23 mouse cellular contexts compared by ENCODE assay signal in genomic region chr6:58985186-58985585, GRCm38 (mm10). TPM values are rescaled to one million over a fixed set of nuclear protein-coding genes. Genes with fewer than 3 reads are reported as not detected.
DNase-seq lines count a peak whose midpoint lies in the region; ATAC-seq and TF ChIP-seq lines count a peak whose summit lies in the region.
"Had no signal": no experiment of that assay in that cellular context is flagged by ENCODE, and none has a peak within 500 bp of the region (broad histone marks: within the 10 kb centered on the region; RNA-seq: fewer than 3 reads in every experiment).

No protein-coding gene starts in this region.

- no peak overlapping the region for H3K4me3 ChIP-seq in gastrocnemius, adult 2 months
- no peak overlapping the region for H3K4me3 ChIP-seq in layer of hippocampus, adult 2 months
- no peak overlapping the region for H3K4me3 ChIP-seq in midbrain, embryonic 14.5 days (replicated peaks; ENCODE audit: low read depth, low read length)
- no peak overlapping the region for H3K4me3 ChIP-seq in midbrain, embryonic 15.5 days
- H3K4me3 ChIP-seq in cortical plate, adult 2 months (ENCODE audit: insufficient read depth, low read length): no peak overlapping the region
- H3K4me3 ChIP-seq: embryonic facial prominence, embryonic 12.5 days; erythroblast, embryonic 14.5 days; heart, embryonic 13.5 days; hindbrain, embryonic 15.5 days; limb, embryonic 12.5 days; liver, embryonic 15.5 days; neural tube, embryonic 15.5 days had no signal

- H3K4me1 ChIP-seq in midbrain, embryonic 14.5 days (ENCODE audit: control insufficient read depth, insufficient read depth, low read length): no peaks in the 10 kb centered on the region
- H3K4me1 ChIP-seq in midbrain, embryonic 15.5 days: no peaks in the 10 kb centered on the region
- H3K4me1 ChIP-seq in cortical plate, adult 2 months (ENCODE audit: control insufficient read depth, insufficient read depth, low read length): no peaks in the 10 kb centered on the region
- H3K4me1 ChIP-seq: embryonic facial prominence, embryonic 12.5 days; hindbrain, embryonic 15.5 days; limb, embryonic 12.5 days; liver, embryonic 15.5 days; neural tube, embryonic 15.5 days had no signal

- TF ChIP-seq POLR2A in cortical plate, adult 2 months (IDR thresholded peaks at IDR 0.05; ENCODE audit: extremely low read depth, insufficient read depth, low read length): no peak

- no peaks in the 10 kb centered on the region for H3K9me3 ChIP-seq in midbrain, embryonic 14.5 days (ENCODE audit: control insufficient read depth, low read length)
- no peaks in the 10 kb centered on the region for H3K9me3 ChIP-seq in midbrain, embryonic 15.5 days
- H3K9me3 ChIP-seq: embryonic facial prominence, embryonic 12.5 days; heart, embryonic 13.5 days; hindbrain, embryonic 15.5 days; limb, embryonic 12.5 days; liver, embryonic 15.5 days; neural tube, embryonic 15.5 days had no signal

- no peak overlapping the region for H3K4me2 ChIP-seq in midbrain, embryonic 14.5 days (ENCODE audit: low read length)
- no peak overlapping the region for H3K4me2 ChIP-seq in midbrain, embryonic 15.5 days
- H3K4me2 ChIP-seq: embryonic facial prominence, embryonic 12.5 days; heart, embryonic 13.5 days; hindbrain, embryonic 15.5 days; limb, embryonic 12.5 days; liver, embryonic 15.5 days; midbrain, embryonic 11.5 days; neural tube, embryonic 15.5 days had no signal

- TF ChIP-seq CTCF in gastrocnemius, adult 2 months (IDR thresholded peaks at IDR 0.05): peak; percentile 19; the same call in 1 of the 2 replicates
- TF ChIP-seq CTCF in layer of hippocampus, adult 2 months (conservative IDR thresholded peaks at IDR 0.05): peak; percentile 46
- 0 out of 2 replicates have a peak, but pooled peaks have one; percentile 20 for TF ChIP-seq CTCF in cortical plate, adult 2 months (IDR thresholded peaks at IDR 0.05; ENCODE audit: extremely low read depth, insufficient read depth, low read length)

- no peak for ATAC-seq in midbrain, embryonic 14.5 days (ENCODE audit: low FRiP score, low TSS enrichment)
- ATAC-seq in midbrain, embryonic 15.5 days (replicated peaks): no peak

- WGBS in midbrain, embryonic 14.5 days: 86% methylated on average over 8 of the region's 8 CpGs
- 84% methylated on average over 8 of the region's 8 CpGs for WGBS in midbrain, embryonic 15.5 days

- no peaks in the 10 kb centered on the region for H3K27me3 ChIP-seq in midbrain, embryonic 14.5 days (ENCODE audit: control insufficient read depth, insufficient read depth, low read length)
- no peaks in the 10 kb centered on the region for H3K27me3 ChIP-seq in midbrain, embryonic 15.5 days (replicated peaks)
- H3K27me3 ChIP-seq: embryonic facial prominence, embryonic 12.5 days; heart, embryonic 13.5 days; hindbrain, embryonic 15.5 days; limb, embryonic 12.5 days; liver, embryonic 15.5 days; neural tube, embryonic 15.5 days had no signal

- H3K27ac ChIP-seq in gastrocnemius, adult 2 months: no peak overlapping the region
- no peak overlapping the region for H3K27ac ChIP-seq in layer of hippocampus, adult 2 months
- H3K27ac ChIP-seq in midbrain, embryonic 14.5 days (replicated peaks; ENCODE audit: low read depth, low read length): no peak overlapping the region
- no peak overlapping the region for H3K27ac ChIP-seq in midbrain, embryonic 15.5 days
- no peak overlapping the region for H3K27ac ChIP-seq in cortical plate, adult 2 months (ENCODE audit: insufficient read depth, low read length)
- H3K27ac ChIP-seq: embryonic facial prominence, embryonic 12.5 days; heart, embryonic 13.5 days; hindbrain, embryonic 15.5 days; limb, embryonic 12.5 days; liver, embryonic 15.5 days; macrophage; neural tube, embryonic 15.5 days had no signal

- no peaks in the 10 kb centered on the region for H3K36me3 ChIP-seq in midbrain, embryonic 14.5 days (ENCODE audit: control insufficient read depth, insufficient read depth, low read length)
- H3K36me3 ChIP-seq in midbrain, embryonic 15.5 days (replicated peaks): no peaks in the 10 kb centered on the region; the same call in 1 of the 2 replicates
- H3K36me3 ChIP-seq: embryonic facial prominence, embryonic 12.5 days; limb, embryonic 12.5 days; liver, embryonic 15.5 days; neural tube, embryonic 15.5 days had no signal

- intact Hi-C loops in gastrocnemius, adult 2 months (cut with DNase I): no loop called here
- intact Hi-C loops in gastrocnemius, postnatal 36 days (cut with DNase I): no loop called here

- no peak for DNase-seq in gastrocnemius, adult 2 months
- DNase-seq in gastrocnemius, postnatal 36 days: no peak
- peak; percentile 13 to 14 for DNase-seq in layer of hippocampus, adult 2 months (ENCODE audit: low spot score in 2 of 2)
- no peak for DNase-seq in layer of hippocampus, postnatal 25 days (ENCODE audit: extremely low spot score in 1 of 2, low spot score in 1 of 2)
- peak; percentile 16 for DNase-seq in midbrain, embryonic 14.5 days
- DNase-seq in gastrocnemius, postnatal 10 days: no peak
- DNase-seq: adrenal gland, adult 2 months; cerebellum, adult 9-10 months; heart, postnatal 36 days; kidney, adult 11 months; kidney, postnatal 14 days; thymus, postnatal 36 days had no signal

- H3K9ac ChIP-seq in midbrain, embryonic 14.5 days (replicated peaks; ENCODE audit: low read length): no peak overlapping the region
- H3K9ac ChIP-seq in midbrain, embryonic 15.5 days: no peak overlapping the region
- H3K9ac ChIP-seq: embryonic facial prominence, embryonic 12.5 days; heart, embryonic 13.5 days; hindbrain, embryonic 15.5 days; limb, embryonic 12.5 days; liver, embryonic 15.5 days; neural tube, embryonic 15.5 days had no signal

RNA-seq across cellular contexts. Expression of gene Fam13a, which starts 39.2 kb away (rescaled TPM):
- 10 to 100 TPM in 1 of 2 experiments, 1 to 10 TPM in 1; 7.6 to 12.6 TPM for total RNA-seq in gastrocnemius, adult 2 months (2021)
- 10 to 100 TPM in 1 of 2 experiments, 1 to 10 TPM in 1; 6.2 to 16.7 TPM for total RNA-seq in gastrocnemius, postnatal 36 days (2021)
- total RNA-seq in layer of hippocampus, adult 2 months (2021): 10 to 100 TPM; 17.5 to 17.9 TPM
- 10 to 100 TPM; 15.6 to 17.4 TPM for total RNA-seq in layer of hippocampus, postnatal 25 days (2021)
- polyA plus RNA-seq in midbrain, embryonic 14.5 days (2014; fragmentation: Nextera tagmentation; extraction: Ambion mirVana): 7.9 and 10.5 TPM in 2 replicates
- polyA plus RNA-seq in midbrain, embryonic 15.5 days (2015; fragmentation: Nextera tagmentation; extraction: Ambion mirVana): 10.9 and 12.5 TPM in 2 replicates
- 7.3 and 8.7 TPM in 2 replicates for polyA plus RNA-seq in cortical plate, adult 2 months (2012; rRNA removed)
- 1 to 10 TPM; 9.7 to 9.9 TPM for total RNA-seq in gastrocnemius, postnatal 10 days (2021)
- polyA plus RNA-seq: erythroblast, embryonic 14.5 days had no signal

Comparison
In these comparisons a context has a peak if more than half of its experiments do, and no peak if none do; other contexts are left out.
1. DNase-seq: peak in layer of hippocampus, adult 2 months (2 of 2) and midbrain, embryonic 14.5 days (single experiment); none in gastrocnemius, adult 2 months (single experiment), gastrocnemius, postnatal 36 days (0 of 2), layer of hippocampus, postnatal 25 days (0 of 2) and gastrocnemius, postnatal 10 days (single experiment).
2. Peak in every context shown above with its lines, with median percentiles within 50 percentile points of each other: CTCF ChIP-seq.